Mouse (Mus musculus): Measurements from ENCODE around the gene Arsg.

DNA sequence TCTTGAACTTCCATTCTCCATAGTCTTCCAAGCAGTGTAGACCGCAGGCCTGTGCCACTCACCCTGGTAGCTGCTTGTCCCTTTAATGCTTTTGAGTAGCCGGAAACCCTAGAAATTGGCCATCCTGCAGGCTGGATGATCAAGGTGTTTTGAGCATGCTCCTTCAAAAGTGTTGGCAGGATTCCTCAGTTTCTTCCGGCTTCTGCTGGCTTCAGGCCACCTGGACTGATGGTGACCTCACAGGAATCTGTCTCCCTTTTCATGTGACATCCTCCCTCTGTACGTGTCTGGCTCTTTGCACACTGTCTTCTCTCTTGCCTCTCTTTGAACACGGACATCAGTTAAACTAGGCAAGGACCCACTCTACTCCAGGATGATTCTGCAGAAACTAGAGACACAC is 27.0 kb downstream of the Arsg start:
- TF ChIP-seq CTCF (IDR thresholded peaks at IDR 0.05; ENCODE audit: low read depth): no peak
- TF ChIP-seq EP300 (IDR thresholded peaks at IDR 0.05; ENCODE audit: low read depth): no peak
